Mouse (Mus musculus) myocyte (in vitro differentiated cells): ENCODE measurements around the gene Olfr508. TPM values are rescaled to one million over a fixed set of nuclear protein-coding genes. Genes with fewer than 3 reads are reported as not detected.

Experiments used
- H3K27me3 ChIP-seq: one replicate; pipeline ENCODE4 v1.6.1; 2011; ENCODE audit not compliant: control insufficient read depth, insufficient read depth, insufficient read length
- H3K36me3 ChIP-seq: one replicate; pipeline ENCODE4 v1.6.1; 2011; ENCODE audit not compliant: control insufficient read depth, insufficient read depth
- H3K4me2 ChIP-seq: one replicate; pipeline ENCODE4 v1.6.1; 2011; ENCODE audit warnings: low read depth, control low read depth
- H3K4me3 ChIP-seq: one replicate; pipeline ENCODE4 v1.5.1; 2011; ENCODE audit warnings: mild to moderate bottlenecking, control low read depth, moderate library complexity
- H3K79me2 ChIP-seq: one replicate; pipeline ENCODE4 v1.6.1; 2011; ENCODE audit not compliant: control insufficient read depth, insufficient read depth
- H3ac ChIP-seq: one replicate; pipeline ENCODE4 v1.6.1; 2011; ENCODE audit not compliant: control insufficient read depth, insufficient read length
- CEBPB ChIP-seq: IDR thresholded peaks from 2 replicates; pipeline ENCODE4 v1.6.1; 2011; ENCODE audit warnings: mild to moderate bottlenecking, moderate library complexity; ENCODE audit not compliant: poor library complexity, insufficient read depth, severe bottlenecking
- E2F4 ChIP-seq: IDR thresholded peaks from one replicate; pipeline ENCODE4 v1.6.1; 2011; ENCODE audit warnings: mild to moderate bottlenecking, control low read depth, moderate library complexity; ENCODE audit not compliant: insufficient read depth
- MAX ChIP-seq: IDR thresholded peaks from one replicate; pipeline ENCODE4 v1.6.1; 2011; ENCODE audit warnings: low read depth, mild to moderate bottlenecking, control low read depth
- MYOD1 ChIP-seq, 3 experiments: IDR thresholded peaks; one replicate each; pipeline ENCODE4 v1.6.1; 2011; ENCODE audit warnings: control low read depth in 2 of 3, low read depth in 2 of 3, mild to moderate bottlenecking in 2 of 3, moderate library complexity in 1 of 3; ENCODE audit not compliant: insufficient read length in 2 of 3, control insufficient read depth in 1 of 3
- MYOG ChIP-seq, 3 experiments: IDR thresholded peaks; one replicate each; pipeline ENCODE4 v1.6.1; 2011; ENCODE audit warnings: control low read depth in 2 of 3, low read depth in 2 of 3, mild to moderate bottlenecking in 2 of 3; ENCODE audit not compliant: insufficient read length in 2 of 3, control insufficient read depth in 1 of 3, insufficient read depth in 1 of 3
- POLR2A ChIP-seq: IDR thresholded peaks from one replicate; pipeline ENCODE4 v1.6.1; 2011; ENCODE audit warnings: low read depth, mild to moderate bottlenecking, control low read depth, moderate library complexity; ENCODE audit not compliant: insufficient read length
- POLR2AphosphoS2 ChIP-seq: IDR thresholded peaks from one replicate; pipeline ENCODE4 v1.6.1; 2011; ENCODE audit warnings: low read depth, control low read depth; ENCODE audit not compliant: insufficient read length
- REST ChIP-seq: IDR thresholded peaks from one replicate; pipeline ENCODE4 v1.6.1; 2011; ENCODE audit warnings: mild to moderate bottlenecking, control low read depth, moderate library complexity; ENCODE audit not compliant: insufficient read depth, insufficient read length
- SRF ChIP-seq: IDR thresholded peaks from one replicate; pipeline ENCODE4 v1.6.1; 2011; ENCODE audit warnings: low read depth; ENCODE audit not compliant: control insufficient read depth, insufficient read length
- TCF12 ChIP-seq: IDR thresholded peaks from one replicate; pipeline ENCODE4 v1.6.1; 2011; ENCODE audit warnings: mild to moderate bottlenecking, control low read depth; ENCODE audit not compliant: poor library complexity, insufficient read depth, severe bottlenecking
- TCF3 ChIP-seq: IDR thresholded peaks from one replicate; pipeline ENCODE4 v1.6.1; 2011; ENCODE audit warnings: low read depth, control low read depth; ENCODE audit not compliant: insufficient read length
- USF1 ChIP-seq: IDR thresholded peaks from one replicate; pipeline ENCODE4 v1.6.1; 2011; ENCODE audit warnings: low read depth, mild to moderate bottlenecking, control low read depth, moderate library complexity
- polyA plus RNA-seq: library from polyadenylated mRNA; unstranded; fragments of >200 nt; fragmentation: generic; extraction: Trizol; gene quantifications from one replicate; pipeline ENCODE4 v1.2.1, GENCODE M21; 2012; ENCODE audit warnings: missing spikeins

Olfr508 gene
- polyA plus RNA-seq, 1 experiment, result not detected

DNA sequence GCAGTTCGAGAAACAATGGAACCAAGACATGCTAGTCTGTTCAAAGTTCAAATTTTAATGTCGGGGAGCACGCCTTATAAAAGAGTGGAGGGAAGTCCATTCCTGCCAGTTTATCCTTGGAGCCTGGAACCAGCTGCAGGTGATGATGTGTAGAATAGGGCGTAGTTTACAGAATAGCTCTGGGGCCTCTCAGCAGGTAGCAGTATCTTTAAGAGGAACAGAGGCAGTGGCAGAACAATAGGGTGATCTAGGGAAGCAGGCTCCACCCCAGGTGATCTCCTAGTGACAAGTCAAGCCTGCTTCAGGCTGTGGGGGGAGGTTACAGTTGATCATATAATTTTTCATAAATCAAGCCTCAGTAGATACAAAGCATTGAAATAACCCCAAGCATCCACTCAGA is 49.1 kb downstream of the Olfr508 start:
- TF ChIP-seq E2F4, result no peak
- no peak for TF ChIP-seq REST
- no peak for TF ChIP-seq MAX
- TF ChIP-seq USF1, result no peak
- TF ChIP-seq POLR2A, result no peak
- TF ChIP-seq SRF, result no peak
- TF ChIP-seq MYOD1 (IDR thresholded peaks at IDR 0.05; ENCODE audit: control insufficient read depth in 1 of 3, insufficient read length in 2 of 3, low read depth in 2 of 3), result no peak
- no peak for TF ChIP-seq TCF12
- no peak for TF ChIP-seq CEBPB
- no peak for TF ChIP-seq TCF3
- TF ChIP-seq MYOG (IDR thresholded peaks at IDR 0.05; ENCODE audit: control insufficient read depth in 1 of 3, insufficient read depth in 1 of 3, insufficient read length in 2 of 3, low read depth in 2 of 3), result no peak
- no peak for TF ChIP-seq POLR2AphosphoS2
- Histone ChIP-seq H3K4me2 (no peak overlapping the region), H3K79me2 (no peaks in the 10 kb centered on the region), H3ac (no peak overlapping the region), H3K4me3 (no peak overlapping the region), H3K36me3 (no peaks in the 10 kb centered on the region), H3K27me3 (no peaks in the 10 kb centered on the region)

Other genes starting within 250 kb of the Olfr508 start
- gene Olfr495, start 236.8 kb upstream of the Olfr508 start, polyA plus RNA-seq, result not detected
- not detected for gene Olfr497, start 209.6 kb upstream of the Olfr508 start, polyA plus RNA-seq
- gene Olfr498, start 164.7 kb upstream of the Olfr508 start, polyA plus RNA-seq, result not detected
- gene Olfr502, start 104.9 kb upstream of the Olfr508 start, polyA plus RNA-seq, result not detected
- gene Olfr503, start 85.5 kb upstream of the Olfr508 start, polyA plus RNA-seq, result not detected
- not detected for gene Olfr504, start 64.2 kb upstream of the Olfr508 start, polyA plus RNA-seq
- not detected for gene Olfr506, start 19.2 kb upstream of the Olfr508 start, polyA plus RNA-seq
- gene Olfr507, start 8.2 kb upstream of the Olfr508 start, polyA plus RNA-seq, result not detected
- not detected for gene Olfr509, start 21.9 kb downstream of the Olfr508 start, polyA plus RNA-seq
- not detected for gene Olfr510, start 36.4 kb downstream of the Olfr508 start, polyA plus RNA-seq
- gene Olfr512, start 83.3 kb downstream of the Olfr508 start, polyA plus RNA-seq, result not detected
- not detected for gene Olfr513, start 121.0 kb downstream of the Olfr508 start, polyA plus RNA-seq
- gene Olfr514, start 196.0 kb downstream of the Olfr508 start, polyA plus RNA-seq, result not detected
- not detected for gene Olfr516, start 220.5 kb downstream of the Olfr508 start, polyA plus RNA-seq
- not detected for gene Olfr517, start 242.4 kb downstream of the Olfr508 start, polyA plus RNA-seq